ENCODE assay signal across 18 mouse cellular contexts in the genomic region with DNA sequence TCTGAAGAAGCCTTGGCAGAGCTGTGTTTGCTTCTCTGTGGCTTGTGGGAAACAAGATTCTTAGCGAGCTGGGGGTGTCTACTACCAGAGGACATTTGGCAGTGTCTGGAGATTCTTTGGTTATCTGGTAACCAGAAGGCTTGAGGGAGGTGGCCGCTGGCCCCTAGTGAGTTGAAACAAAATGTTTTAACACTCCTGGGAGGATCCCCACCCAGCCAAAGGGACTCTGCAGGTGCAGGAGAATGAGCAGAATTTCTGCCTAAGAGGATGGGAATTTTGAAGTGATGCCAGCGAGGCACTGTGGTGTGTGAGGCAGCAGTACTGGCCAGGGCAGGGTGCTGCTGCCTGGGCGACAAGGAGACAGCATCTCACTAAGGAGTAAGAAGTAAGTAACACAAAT. TPM values are rescaled to one million over a fixed set of nuclear protein-coding genes. Genes with fewer than 3 reads are reported as not detected.
DNase-seq lines count a peak whose midpoint lies in the region; ATAC-seq and TF ChIP-seq lines count a peak whose summit lies in the region.
"Had no signal": no experiment of that assay in that cellular context is flagged by ENCODE, and none has a peak within 500 bp of the region (broad histone marks: within the 10 kb centered on the region; RNA-seq: fewer than 3 reads in every experiment).

No protein-coding gene starts in this region.

- H3K4me2 ChIP-seq in liver, embryonic 12.5 days, result no peak overlapping the region
- no peak overlapping the region for H3K4me2 ChIP-seq in liver, postnatal 0 days (ENCODE audit: low read depth, low read length)
- peak overlapping the region; percentile 10; the same call in 1 of the 2 replicates for H3K4me2 ChIP-seq in embryonic facial prominence, embryonic 14.5 days (ENCODE audit: low read depth, low read length)
- no peak overlapping the region for H3K4me2 ChIP-seq in forebrain, embryonic 12.5 days
- H3K4me2 ChIP-seq: limb, embryonic 12.5 days; lung, embryonic 15.5 days had no signal

- 0 out of 2 replicates have a peak, but pooled peaks have one; percentile 42 for ATAC-seq in liver, embryonic 12.5 days
- ATAC-seq in liver, postnatal 0 days, result no peak
- ATAC-seq in embryonic facial prominence, embryonic 14.5 days (ENCODE audit: low read depth), result no peak
- ATAC-seq in megakaryocyte-erythroid progenitor cell, adult 5-6 weeks (replicated peaks; ENCODE audit: low FRiP score, low TSS enrichment, poor library complexity, severe bottlenecking), result peak; percentile 69
- no peak for ATAC-seq in forebrain, embryonic 12.5 days (ENCODE audit: low FRiP score)
- ATAC-seq: hindbrain, postnatal 0 days had no signal

- peak overlapping the region; percentile 56; the same call in 1 of the 2 replicates for H3K27ac ChIP-seq in heart, embryonic 10.5 days
- peak overlapping the region; percentile 49 for H3K27ac ChIP-seq in liver, embryonic 12.5 days
- no peak overlapping the region for H3K27ac ChIP-seq in liver, postnatal 0 days (ENCODE audit: low read depth)
- H3K27ac ChIP-seq in embryonic facial prominence, embryonic 14.5 days (replicated peaks; ENCODE audit: low read depth, low read length), result peak overlapping the region; percentile 44; the same call in 1 of the 2 replicates
- H3K27ac ChIP-seq in forebrain, embryonic 12.5 days, result no peak overlapping the region
- H3K27ac ChIP-seq: heart, adult 2 months; hindbrain, postnatal 0 days; limb, embryonic 12.5 days; lung, embryonic 15.5 days had no signal

- no peak overlapping the region for H3K4me3 ChIP-seq in heart, embryonic 10.5 days
- no peak overlapping the region for H3K4me3 ChIP-seq in liver, embryonic 12.5 days
- H3K4me3 ChIP-seq in liver, postnatal 0 days (ENCODE audit: low read depth, low read length), result no peak overlapping the region
- no peak overlapping the region for H3K4me3 ChIP-seq in embryonic facial prominence, embryonic 14.5 days (ENCODE audit: low read depth, low read length)
- no peak overlapping the region for H3K4me3 ChIP-seq in forebrain, embryonic 12.5 days (replicated peaks)
- H3K4me3 ChIP-seq: heart, adult 2 months; limb, embryonic 12.5 days; lung, embryonic 15.5 days; megakaryocyte, embryonic 14.5 days had no signal

- peaks cover 10% of the 10 kb centered on the region for H3K4me1 ChIP-seq in heart, embryonic 10.5 days
- H3K4me1 ChIP-seq in liver, embryonic 12.5 days, result peaks cover 35% of the 10 kb centered on the region
- 0 out of 2 replicates have a peak, but pooled peaks cover 13% of the 10 kb centered on the region for H3K4me1 ChIP-seq in liver, postnatal 0 days (ENCODE audit: insufficient read depth)
- H3K4me1 ChIP-seq in embryonic facial prominence, embryonic 14.5 days (ENCODE audit: control insufficient read depth, insufficient read depth, low read length), result peaks cover 8% of the 10 kb centered on the region
- H3K4me1 ChIP-seq in forebrain, embryonic 12.5 days, result no peaks in the 10 kb centered on the region
- H3K4me1 ChIP-seq: lung, embryonic 15.5 days had no signal

- DNase-seq in heart, embryonic 10.5 days (ENCODE audit: low spot score), result no peak
- no peak for DNase-seq in heart, adult 8-10 months (ENCODE audit: low spot score)
- no peak for DNase-seq in liver, postnatal 0 days
- DNase-seq in embryonic facial prominence, embryonic 14.5 days (ENCODE audit: low spot score), result peak; percentile 20
- no peak for DNase-seq in adipocyte (ENCODE audit: low spot score)
- DNase-seq: adrenal gland, postnatal 25 days; cerebellum, adult 8-10 months; heart, adult 2 months; heart, postnatal 10 days; right cerebral cortex, postnatal 4 days; thymus, postnatal 14 days had no signal

- peak overlapping the region; percentile 10 for H3K9ac ChIP-seq in liver, embryonic 12.5 days
- no peak overlapping the region for H3K9ac ChIP-seq in liver, postnatal 0 days (replicated peaks)
- no peak overlapping the region for H3K9ac ChIP-seq in embryonic facial prominence, embryonic 14.5 days (ENCODE audit: low read depth, low read length)
- H3K9ac ChIP-seq in forebrain, embryonic 12.5 days, result no peak overlapping the region
- H3K9ac ChIP-seq: limb, embryonic 12.5 days; lung, embryonic 15.5 days had no signal

- peaks cover 2% of the 10 kb centered on the region; the same call in 1 of the 2 replicates for H3K9me3 ChIP-seq in heart, embryonic 10.5 days
- 0 out of 2 replicates have a peak, but pooled peaks cover 5% of the 10 kb centered on the region for H3K9me3 ChIP-seq in liver, embryonic 12.5 days (replicated peaks)
- H3K9me3 ChIP-seq in liver, postnatal 0 days (ENCODE audit: low read length), result peaks cover 5% of the 10 kb centered on the region; the same call in 1 of the 2 replicates
- H3K9me3 ChIP-seq in embryonic facial prominence, embryonic 14.5 days (ENCODE audit: control insufficient read depth, low read length), result no peaks in the 10 kb centered on the region
- no peaks in the 10 kb centered on the region for H3K9me3 ChIP-seq in forebrain, embryonic 12.5 days
- H3K9me3 ChIP-seq: lung, embryonic 15.5 days had no signal

- 43% methylated on average over 4 of the region's 4 CpGs for WGBS in heart, embryonic 10.5 days
- WGBS in liver, embryonic 12.5 days (ENCODE audit: insufficient replicate concordance), result 57% methylated on average over 4 of the region's 4 CpGs
- 60% methylated on average over 4 of the region's 4 CpGs for WGBS in liver, postnatal 0 days (ENCODE audit: insufficient replicate concordance)
- 47% methylated on average over 4 of the region's 4 CpGs for WGBS in embryonic facial prominence, embryonic 14.5 days
- 81% methylated on average over 4 of the region's 4 CpGs for WGBS in forebrain, embryonic 12.5 days

- TF ChIP-seq CTCF in liver, postnatal 0 days (IDR thresholded peaks at IDR 0.05; ENCODE audit: low read depth), result no peak

- no peak for TF ChIP-seq EP300 in liver, postnatal 0 days (IDR thresholded peaks at IDR 0.05; ENCODE audit: low read depth)

- no peaks in the 10 kb centered on the region for H3K36me3 ChIP-seq in heart, embryonic 10.5 days
- H3K36me3 ChIP-seq in liver, embryonic 12.5 days, result no peaks in the 10 kb centered on the region
- no peaks in the 10 kb centered on the region for H3K36me3 ChIP-seq in liver, postnatal 0 days (replicated peaks; ENCODE audit: insufficient read depth, low read length)
- no peaks in the 10 kb centered on the region for H3K36me3 ChIP-seq in embryonic facial prominence, embryonic 14.5 days (ENCODE audit: control insufficient read depth, insufficient read depth, low read length)
- no peaks in the 10 kb centered on the region for H3K36me3 ChIP-seq in forebrain, embryonic 12.5 days (replicated peaks)
- H3K36me3 ChIP-seq: limb, embryonic 12.5 days; lung, embryonic 15.5 days had no signal

- no peaks in the 10 kb centered on the region for H3K27me3 ChIP-seq in heart, embryonic 10.5 days (ENCODE audit: insufficient read depth, poor library complexity, severe bottlenecking)
- no peaks in the 10 kb centered on the region for H3K27me3 ChIP-seq in liver, embryonic 12.5 days (replicated peaks)
- no peaks in the 10 kb centered on the region for H3K27me3 ChIP-seq in liver, postnatal 0 days (ENCODE audit: insufficient read depth, low read length)
- H3K27me3 ChIP-seq in embryonic facial prominence, embryonic 14.5 days (replicated peaks; ENCODE audit: control insufficient read depth, insufficient read depth, low read length), result no peaks in the 10 kb centered on the region
- no peaks in the 10 kb centered on the region for H3K27me3 ChIP-seq in forebrain, embryonic 12.5 days
- H3K27me3 ChIP-seq: limb, embryonic 12.5 days; lung, embryonic 15.5 days; megakaryocyte, embryonic 14.5 days had no signal

RNA-seq across cellular contexts. Expression of a gene that starts 47.0 kb away (rescaled TPM):
- 7.8 and 8.1 TPM in 2 replicates for polyA plus RNA-seq in heart, embryonic 10.5 days (2016; fragmentation: Nextera tagmentation; extraction: Ambion mirVana)
- total RNA-seq in heart, adult 8-10 months (2022), result 10 to 100 TPM; 16.0 to 18.0 (median 16.9) TPM
- polyA plus RNA-seq in liver, embryonic 12.5 days (2016; fragmentation: Nextera tagmentation; extraction: Ambion mirVana), result 21.1 and 22.4 TPM in 2 replicates
- 5.6 and 6.0 TPM in 2 replicates for polyA plus RNA-seq in liver, postnatal 0 days (2015; fragmentation: Nextera tagmentation; extraction: Ambion mirVana)
- 15.3 and 16.2 TPM in 2 replicates for polyA plus RNA-seq in embryonic facial prominence, embryonic 14.5 days (2014; fragmentation: Nextera tagmentation; extraction: Ambion mirVana)
- total RNA-seq in megakaryocyte-erythroid progenitor cell, adult 5-6 weeks (2014; fragmentation: Nextera tagmentation), result 45.8 and 57.1 TPM in 2 replicates
- 82.8 and 85.8 TPM in 2 replicates for total RNA-seq in megakaryocyte-erythroid progenitor cell, adult 5-6 weeks (2017)
- polyA plus RNA-seq in forebrain, embryonic 12.5 days (2016; fragmentation: Nextera tagmentation; extraction: Ambion mirVana), result 16.1 and 16.6 TPM in 2 replicates

Comparison
In these comparisons a context has a peak if more than half of its experiments do, and no peak if none do; other contexts are left out.
1. H3K27ac ChIP-seq: peak in heart, embryonic 10.5 days (single experiment), liver, embryonic 12.5 days (single experiment) and embryonic facial prominence, embryonic 14.5 days (single experiment); none in liver, postnatal 0 days (single experiment) and forebrain, embryonic 12.5 days (single experiment).
2. ATAC-seq: peak in liver, embryonic 12.5 days (single experiment) and megakaryocyte-erythroid progenitor cell, adult 5-6 weeks (single experiment); none in liver, postnatal 0 days (single experiment), embryonic facial prominence, embryonic 14.5 days (single experiment) and forebrain, embryonic 12.5 days (single experiment).